Mouse (Mus musculus): ENCODE measurements around the gene BC037034.

GRCm38 (mm10) chr5:138294158-138294557, 30.3 kb upstream of the BC037034 start:
- TF ChIP-seq EP300 (IDR thresholded peaks at IDR 0.05; ENCODE audit: low read depth) (no peak), CTCF (IDR thresholded peaks at IDR 0.05; ENCODE audit: low read depth) (no peak)
